Mouse (Mus musculus) thymus, postnatal 0 days (tissue): ENCODE data around the gene Ntng1. TPM values are rescaled to one million over a fixed set of nuclear protein-coding genes. Genes with fewer than 3 reads are reported as not detected.
A peak's percentile ranks its signal among the peaks of the same experiment; 100 is the strongest.
"Not testable (repeated sequence)": the region's sequence is repeated elsewhere in the genome, so short reads cannot be mapped to it uniquely, and the experiment has no call there.

ENCODE experiments used
- DNase-seq: peaks from one replicate; pipeline ENCODE4 v3.0.0-alpha.2; 2015; ENCODE audit warnings: low spot score
- polyA plus RNA-seq: library from polyadenylated mRNA; unstranded; fragments of >200 nt; fragmentation: Nextera tagmentation; extraction: Ambion mirVana; gene quantifications from 2 replicates; pipeline ENCODE4 v1.2.1, GENCODE M21; 2015

Ntng1 gene
- polyA plus RNA-seq, 1 experiment from 2014 or later: 0.20 TPM

DNA sequence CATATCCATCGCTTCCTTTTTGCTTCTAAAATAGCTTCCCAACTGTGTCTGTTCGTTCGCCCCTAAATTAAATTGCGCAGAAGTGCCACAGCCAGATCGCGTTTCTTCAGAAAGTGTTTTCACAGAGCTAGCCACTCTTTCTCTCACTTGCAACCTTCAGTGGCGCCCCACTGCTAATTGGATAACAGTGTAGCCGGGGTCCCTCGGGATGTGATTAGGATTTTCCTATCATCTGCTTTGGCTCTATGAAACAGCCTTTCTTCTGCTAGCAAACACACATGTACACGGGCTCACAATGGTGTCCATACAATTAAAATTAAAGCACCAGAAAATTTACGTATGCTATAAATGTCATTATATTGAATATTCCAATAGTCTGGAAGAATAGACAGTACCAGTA is 346.5 kb downstream of the Ntng1 start:
- DNase-seq: no peak

DNA sequence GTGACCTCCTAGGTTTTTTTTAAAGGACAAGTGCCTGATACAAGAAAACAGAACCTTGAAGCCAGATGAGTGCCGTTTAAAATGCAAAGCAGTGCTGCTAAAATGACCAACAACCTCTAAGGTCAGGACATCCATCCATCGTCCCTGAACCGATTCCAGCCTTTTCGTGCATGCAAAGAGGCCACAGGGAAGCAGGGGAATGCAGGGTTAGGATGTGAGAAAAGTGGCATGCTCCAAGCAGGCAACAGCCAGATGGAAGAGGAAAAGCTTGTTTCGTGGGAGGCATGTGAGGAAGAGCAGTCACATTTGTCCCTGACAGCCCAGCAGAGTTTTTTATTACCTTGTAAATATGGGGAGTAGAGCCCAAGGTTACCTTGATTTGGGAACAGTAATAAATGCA is 360.6 kb downstream of the Ntng1 start:
- no peak for DNase-seq

DNA sequence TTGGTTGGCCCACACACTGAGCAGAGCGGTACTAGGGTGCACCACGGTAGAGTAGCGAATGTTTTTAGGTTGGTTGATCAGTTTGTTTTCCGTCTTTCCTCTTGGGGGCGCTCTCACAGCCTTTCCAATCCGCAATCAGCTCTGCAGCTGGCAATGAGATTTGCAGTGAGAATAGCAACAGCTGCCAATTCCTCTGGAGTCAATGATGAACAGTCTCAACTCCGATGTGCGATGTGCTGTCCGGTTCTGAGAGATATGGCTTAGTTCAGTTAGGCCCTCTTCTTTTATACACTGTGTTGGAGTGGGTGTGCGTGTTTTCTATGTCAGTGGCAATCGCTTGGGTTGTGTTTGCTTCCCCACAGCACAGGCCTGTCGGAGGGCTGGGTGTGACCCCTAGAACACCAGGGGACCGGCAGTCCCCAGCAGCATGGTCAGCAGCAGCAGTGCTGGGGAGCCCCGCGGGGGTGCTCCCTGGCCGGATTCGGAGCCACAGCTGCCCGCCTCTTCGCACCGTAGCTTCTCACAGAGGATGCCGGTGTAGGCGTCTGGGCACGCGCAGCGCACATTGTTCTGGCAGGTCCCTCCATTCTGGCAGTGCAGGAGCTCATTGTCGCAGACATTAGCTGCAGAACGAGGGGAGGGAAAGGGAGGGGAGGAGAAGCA is 361.4 kb downstream of the Ntng1 start:
- peak; percentile 4 for DNase-seq

DNA sequence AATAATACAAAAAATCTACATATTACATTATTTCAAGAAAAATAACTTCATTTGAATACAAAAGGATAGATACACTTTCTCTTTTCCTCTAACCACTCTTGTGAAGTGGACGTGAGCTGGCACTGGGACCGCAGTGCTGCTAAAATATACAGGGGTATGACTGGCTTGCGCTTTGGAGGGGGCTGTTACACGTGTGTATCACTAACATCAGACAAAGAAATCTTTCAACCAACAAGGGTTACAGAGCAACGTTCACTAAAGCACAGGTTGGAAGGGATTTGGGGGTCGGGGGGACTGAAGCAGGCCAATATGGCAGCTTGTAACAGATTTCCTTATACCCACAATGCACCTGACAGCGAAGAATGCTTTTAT is 361.9 kb downstream of the Ntng1 start:
- DNase-seq: no peak

DNA sequence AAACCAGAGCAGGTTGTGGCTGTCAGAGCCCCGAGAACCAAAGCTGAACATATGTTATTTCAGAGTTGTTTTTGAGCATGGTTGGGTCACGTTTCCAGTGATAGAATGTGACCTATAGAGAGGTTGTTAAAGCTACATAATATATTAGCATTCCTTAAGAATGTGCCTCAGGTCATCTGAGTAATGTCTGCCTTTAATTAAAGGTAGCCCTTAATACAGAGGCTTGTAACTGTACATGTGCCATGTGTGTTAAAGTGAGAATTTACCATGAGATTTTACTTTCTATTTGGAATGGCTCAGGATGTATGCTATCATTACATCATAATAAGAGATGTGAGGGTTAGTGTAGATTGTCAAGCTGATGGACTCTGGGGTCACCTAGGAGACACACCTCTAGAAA is 368.6 kb downstream of the Ntng1 start:
- DNase-seq: no peak

DNA sequence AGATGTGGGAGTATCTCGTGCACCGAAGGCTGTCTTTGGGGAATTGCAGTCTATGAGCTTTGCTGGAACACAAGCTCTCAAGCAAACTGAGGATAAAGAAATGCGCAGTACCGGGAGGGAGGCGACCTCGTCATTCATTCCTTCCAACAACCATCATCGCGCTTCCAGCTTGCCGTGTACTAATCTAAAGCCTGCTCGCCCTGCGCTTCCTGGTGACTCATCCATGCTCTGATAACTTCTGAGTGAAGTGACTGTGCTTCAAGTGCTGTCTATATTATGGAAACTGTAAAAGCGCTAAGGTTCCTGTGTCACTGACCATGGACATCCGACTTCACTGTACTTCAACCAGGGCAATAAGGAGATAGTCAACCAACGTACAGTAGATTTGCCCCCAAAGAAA is 371.7 kb downstream of the Ntng1 start:
- no peak for DNase-seq

DNA sequence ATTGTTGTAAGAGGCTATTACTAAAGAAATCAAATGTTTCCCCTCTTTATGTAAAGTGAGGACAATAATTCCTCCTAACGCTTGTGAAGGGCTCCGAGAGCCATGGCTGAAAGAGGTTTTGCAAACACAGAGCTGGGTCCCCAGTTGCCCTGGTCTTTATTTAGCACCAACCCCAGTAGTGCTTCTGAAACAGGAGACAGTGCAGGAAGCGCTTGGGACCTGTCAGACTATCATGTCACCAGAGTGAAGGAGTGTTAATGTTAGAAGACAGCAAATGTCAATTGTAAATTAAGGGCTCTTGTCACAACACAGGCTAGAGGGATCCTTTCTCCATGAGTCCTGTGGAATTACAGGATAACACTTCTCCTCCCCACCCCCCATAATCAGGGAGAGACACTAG is 376.9 kb downstream of the Ntng1 start:
- no peak for DNase-seq

DNA sequence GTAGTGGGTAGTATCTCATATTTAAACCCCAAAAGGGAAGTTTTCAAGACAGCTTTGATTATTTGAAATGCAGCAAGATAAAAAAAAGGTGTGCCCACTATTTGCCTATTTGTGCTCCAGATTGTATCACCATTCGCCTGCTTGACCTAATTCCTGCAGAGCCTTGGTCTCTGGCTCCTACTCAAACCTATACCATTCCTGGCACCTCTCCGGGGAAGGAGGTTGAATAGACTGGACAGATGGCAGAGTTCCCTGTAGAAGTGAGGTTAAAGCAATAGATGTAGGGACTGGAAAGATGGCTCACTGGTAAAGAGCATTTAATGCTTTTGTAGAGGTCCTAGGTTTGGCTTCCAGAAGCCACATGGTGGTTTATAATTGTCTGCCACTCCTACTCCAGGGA is 378.2 kb downstream of the Ntng1 start:
- no peak for DNase-seq

DNA sequence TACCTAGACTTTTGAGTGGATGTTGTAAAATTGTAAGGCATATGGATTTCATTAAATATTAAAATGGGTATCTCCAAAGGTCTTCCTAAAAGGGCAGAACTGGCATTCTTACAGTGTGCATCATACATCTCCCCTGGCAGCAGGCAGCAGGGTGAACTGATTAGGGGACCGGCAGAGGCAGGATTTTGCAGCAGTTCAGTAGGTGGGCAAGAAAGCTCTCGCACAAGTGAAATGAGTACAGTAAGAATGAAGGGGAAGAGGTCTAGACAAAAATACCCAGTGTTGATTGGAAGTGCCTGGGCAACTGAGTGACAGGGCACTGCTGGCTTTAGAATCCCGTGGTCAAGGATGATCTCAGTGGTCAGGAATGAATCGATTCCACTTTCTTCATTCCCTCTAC is 378.7 kb downstream of the Ntng1 start:
- no peak for DNase-seq

DNA sequence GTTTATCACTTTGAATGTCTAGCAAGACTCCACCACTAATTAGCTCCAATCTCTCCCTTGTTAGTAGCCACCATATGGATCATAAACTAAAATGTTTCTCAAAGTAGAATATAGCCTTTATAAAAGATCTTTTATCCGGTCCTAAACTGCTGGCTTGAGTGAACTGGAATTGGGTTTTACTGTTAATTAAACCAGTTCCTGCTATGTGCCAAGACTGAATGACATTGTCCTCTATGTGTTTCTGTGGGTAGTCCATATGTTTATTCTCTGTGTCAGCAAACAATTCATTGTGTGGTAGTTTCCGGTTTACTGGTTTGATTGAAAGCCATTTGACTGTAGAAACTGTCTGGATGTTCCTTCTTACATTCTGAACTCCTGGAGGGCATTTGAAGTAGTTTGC is 387.4 kb downstream of the Ntng1 start:
- DNase-seq: no peak

DNA sequence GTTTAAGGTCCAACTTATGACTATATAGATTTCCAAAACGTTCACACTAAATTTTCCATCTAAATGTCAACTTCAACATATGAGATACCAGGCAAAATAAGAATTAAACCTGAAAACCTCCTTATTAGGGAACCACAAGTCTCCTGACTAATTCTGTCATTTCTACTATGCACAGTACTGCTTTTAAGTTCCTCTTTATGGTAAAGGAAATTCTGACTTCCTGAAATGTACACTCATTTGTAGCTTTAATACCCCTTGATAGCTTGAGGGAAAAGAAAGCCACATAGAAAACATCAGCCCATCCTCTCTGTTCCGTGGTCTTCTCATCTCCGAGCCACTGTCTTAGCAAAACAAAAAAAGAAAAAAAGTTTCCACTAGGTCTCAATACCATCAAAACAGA is 396.2 kb downstream of the Ntng1 start:
- not testable (repeated sequence) for DNase-seq

DNA sequence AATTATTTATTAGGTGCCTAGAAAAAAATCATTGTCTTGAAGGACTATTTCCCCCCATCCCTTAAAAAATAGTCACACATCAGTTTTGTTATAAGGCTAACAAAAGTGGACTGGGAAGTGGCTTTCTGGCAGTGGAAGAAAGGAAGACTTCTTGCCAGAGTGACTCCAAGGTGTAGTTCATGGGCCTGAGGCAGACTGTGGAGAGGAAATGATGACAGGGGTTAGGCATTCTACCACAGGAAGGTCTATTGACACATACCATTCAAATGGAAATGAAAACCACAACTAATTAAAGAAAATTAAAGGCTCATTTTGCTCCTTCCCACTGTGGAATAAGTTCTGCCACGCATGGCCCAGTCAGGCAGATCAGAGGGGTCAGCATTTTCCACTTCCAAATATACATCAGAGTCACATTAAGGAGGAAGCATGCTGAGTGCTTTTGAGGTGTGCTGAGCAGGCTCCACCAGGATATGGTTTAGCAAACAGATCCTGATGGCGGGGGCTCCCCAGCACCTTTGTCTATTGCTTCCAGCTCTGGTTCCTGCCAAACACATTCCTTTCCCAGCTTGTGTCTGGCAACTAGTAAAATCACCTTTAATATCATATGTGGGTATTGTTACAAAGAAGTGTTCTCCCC is 403.2 kb downstream of the Ntng1 start:
- DNase-seq: no peak

DNA sequence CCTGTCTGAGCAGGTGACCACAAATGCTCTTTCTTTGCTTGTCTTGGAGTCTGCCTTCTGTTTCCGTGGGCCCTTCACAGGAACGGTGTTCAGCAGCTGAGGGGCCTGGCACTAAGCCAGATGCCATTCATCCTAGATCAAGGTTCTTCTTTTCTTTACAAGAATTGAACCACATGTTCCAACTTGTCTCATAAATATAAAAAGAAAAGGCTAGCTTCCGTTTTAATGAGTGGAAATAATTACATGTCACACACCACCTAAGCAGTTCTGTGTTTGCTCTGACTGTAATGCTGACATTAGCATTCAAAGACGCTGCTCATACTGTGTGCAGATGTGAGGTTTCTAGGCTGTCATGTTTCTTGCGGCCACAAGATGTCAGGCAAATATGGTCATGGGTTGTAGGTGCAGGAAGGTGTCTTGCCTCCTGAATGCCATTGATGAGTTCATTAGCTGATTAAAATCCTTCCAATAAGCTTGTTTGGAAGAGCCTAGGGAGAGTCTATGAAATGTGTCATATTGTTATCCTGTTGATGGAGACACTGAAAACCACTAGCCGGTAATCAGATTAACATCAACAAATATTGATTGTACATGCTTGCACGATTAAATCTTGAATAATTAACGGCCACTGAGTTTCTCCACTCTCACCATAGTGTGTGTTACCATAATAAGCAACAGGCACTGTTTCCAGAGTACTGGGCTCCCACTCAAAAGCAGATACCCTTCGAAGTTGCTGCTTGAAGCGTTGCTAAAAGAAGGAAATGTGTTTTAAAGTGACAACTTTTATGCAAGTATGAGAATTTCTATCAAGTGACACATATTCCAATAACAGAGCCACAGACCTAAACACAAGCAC is 411.3 kb downstream of the Ntng1 start:
- peak; percentile 17 for DNase-seq

DNA sequence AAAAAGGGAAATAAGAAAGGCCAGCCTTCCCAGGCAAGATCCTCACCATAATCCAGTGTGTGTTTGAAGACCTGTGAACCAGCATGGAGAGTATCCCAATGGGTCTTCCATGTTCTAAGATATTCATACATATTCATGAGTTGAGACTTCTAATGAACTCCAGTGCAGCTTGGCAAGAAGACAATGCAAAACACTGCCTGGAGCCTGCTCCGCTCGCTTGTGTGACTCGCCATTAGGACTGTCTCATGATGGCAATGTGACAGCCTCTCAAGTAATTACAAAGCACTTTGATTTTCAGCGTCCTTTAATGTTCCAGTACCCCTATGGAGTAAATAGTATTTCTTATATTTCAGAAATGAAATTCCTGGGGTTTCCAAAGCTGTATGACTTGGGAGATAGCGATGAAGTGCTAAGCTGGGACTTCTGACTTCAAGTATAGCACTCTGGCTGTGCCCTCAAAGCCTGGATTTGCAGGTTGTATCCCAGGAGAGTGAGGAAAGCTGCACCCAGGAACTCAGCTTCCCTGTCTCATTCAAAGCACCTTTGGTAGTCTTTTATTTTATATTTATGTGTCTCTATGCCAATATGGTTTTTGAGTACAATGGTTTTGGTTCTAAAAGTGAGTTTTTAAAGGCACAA is 412.1 kb downstream of the Ntng1 start:
- no peak for DNase-seq

Other genes with a start within 250 kb of the Ntng1 start
- gene Prmt6, start 107.0 kb upstream of the Ntng1 start, polyA plus RNA-seq: 19.7 and 20.9 TPM in 2 replicates